Mouse (Mus musculus): Measurements from ENCODE around the gene Duox1.

The Duox1 gene

DNA sequence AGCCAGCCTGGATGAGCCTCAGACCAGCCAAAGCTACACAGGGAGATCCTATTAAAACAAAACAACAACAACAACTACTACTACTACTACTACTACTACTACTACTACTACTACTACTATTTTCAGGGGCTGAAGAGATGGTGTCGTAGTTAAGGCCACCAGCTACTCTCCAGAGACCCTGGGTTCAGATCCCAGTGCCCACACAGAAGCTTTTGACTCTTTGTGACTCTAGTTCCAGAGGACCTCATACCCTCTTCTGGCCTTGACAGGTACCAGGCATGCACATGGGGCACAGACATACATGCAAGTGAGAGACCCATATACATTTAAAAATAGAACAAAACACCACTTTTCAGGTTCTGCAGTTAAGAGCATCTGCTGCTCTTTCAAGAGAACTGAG is 57.1 kb downstream of the Duox1 start:
- in situ Hi-C loops (cut with MboI, MseI) = loop anchor here (5.0 kb wide), 2 partner anchors 295 to 375 kb away; no protein-coding TSS in a partner anchor

DNA sequence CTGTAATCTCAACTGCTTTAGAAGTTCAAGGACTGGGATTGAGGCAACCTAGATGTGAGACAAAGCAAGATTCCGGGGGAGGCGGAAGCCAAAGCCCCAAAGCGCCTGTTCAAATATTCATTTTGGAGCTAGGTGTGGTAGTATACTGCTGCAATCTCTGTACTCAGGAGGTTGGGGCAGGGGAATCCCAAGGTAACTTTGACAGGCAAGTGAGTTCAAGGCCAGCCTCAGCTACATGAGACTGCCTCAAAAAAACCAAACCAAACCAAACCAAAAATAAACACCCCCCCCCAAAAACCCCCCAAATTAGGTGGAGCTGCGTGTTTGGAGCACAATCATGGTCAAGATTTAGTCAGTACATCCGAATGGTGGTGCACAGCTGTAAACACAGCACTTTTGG is 58.5 kb downstream of the Duox1 start:
- in situ Hi-C loops (cut with MboI, MseI) = loop anchor here (5.0 kb wide), 2 partner anchors 293 to 373 kb away; no protein-coding TSS in a partner anchor

DNA sequence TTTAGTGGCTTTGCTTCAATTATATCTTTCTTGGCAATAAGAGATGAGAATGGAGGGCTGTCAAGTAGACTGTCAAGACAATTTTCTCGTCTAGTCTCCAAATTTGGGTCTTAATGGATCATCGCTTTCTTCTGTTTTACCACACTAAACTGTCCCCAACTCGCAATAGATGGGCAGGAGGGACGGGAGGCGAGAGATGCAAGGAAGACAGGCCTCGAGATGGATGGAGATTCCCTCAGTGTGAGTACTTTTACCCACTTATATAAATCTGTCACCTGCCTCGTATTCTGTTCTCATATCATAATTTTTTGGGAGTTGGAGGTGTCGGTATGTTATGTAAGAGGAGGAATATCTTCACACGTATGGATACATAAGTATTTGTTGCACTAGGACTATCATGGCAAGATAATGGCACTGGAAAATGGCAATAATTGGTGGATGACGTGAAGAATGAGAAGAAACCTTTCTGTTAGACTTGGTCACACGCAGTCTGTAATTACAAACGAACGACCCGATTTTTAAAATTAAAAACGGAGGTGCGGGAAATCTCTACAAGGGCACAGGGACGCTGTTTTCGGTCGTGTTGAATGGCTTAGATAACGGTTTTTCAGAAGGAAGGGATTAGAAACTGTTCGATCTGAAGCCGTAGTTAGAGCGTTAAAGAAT is 59.3 kb downstream of the Duox1 start:
- in situ Hi-C loops (cut with MboI, MseI) = loop anchor here (5.0 kb wide), 4 partner anchors 253 to 383 kb away; no protein-coding TSS in a partner anchor

DNA sequence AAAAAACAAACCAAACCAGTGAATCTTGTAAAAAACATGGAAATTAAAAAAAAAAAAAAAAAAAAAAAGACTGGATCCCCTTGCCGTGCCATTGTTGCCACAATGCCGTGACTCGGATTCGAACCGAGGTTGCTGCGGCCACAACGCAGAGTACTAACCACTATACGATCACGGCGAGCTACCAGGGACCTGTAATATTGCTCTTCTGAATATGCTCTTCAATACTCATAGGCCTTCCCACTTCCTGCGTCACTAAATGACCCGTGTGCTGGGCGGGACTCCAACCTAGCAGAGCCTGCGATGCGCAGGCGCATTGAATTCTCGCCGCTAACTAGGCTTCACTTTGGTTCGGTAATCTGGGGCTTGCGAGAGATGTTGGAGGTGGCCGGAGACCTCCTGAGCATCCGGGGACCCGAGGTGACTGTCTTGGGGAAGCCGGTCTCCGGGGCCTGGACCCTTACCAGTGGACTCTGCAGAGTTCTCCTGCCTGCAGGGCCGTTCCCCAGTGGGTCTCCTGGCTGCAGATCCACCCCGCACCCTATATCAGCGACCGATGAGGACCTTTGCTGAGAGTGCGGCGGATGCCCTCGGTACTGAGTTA is 60.0 kb downstream of the Duox1 start:
- in situ Hi-C loops (cut with MboI, MseI) = loop anchor here in 1 of 2 experiments (5.0 kb wide), 2 partner anchors 252 to 382 kb away; no protein-coding TSS in a partner anchor

DNA sequence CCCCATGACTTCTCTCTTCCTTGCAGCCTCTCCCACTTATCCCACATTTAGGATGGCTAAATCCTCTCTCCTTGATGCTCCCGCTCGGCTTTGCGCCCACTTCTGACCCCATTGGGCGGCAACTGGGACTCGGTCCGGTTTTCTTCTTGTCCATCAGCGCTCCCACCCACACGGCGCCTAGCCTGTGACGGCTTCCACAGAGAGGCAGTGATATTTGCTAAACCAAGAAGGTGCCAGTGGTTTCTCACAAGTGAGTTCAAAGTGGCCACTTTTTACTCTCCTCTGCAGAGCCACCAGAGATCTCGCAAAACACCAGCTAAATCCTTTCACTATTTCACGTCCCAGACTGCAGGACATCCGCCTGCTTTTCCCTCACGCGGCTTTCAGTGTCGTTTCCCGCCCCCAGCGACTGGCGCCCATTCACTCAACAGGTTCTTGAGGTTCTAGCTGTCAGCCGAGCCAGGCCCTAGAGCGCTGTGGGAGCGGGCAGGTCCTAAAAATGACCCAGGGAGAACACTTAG is 60.6 kb downstream of the Duox1 start:
- in situ Hi-C loops (cut with MboI, MseI) = loop anchor here in 1 of 2 experiments (5.0 kb wide), 2 partner anchors 251 to 381 kb away; no protein-coding TSS in a partner anchor

DNA sequence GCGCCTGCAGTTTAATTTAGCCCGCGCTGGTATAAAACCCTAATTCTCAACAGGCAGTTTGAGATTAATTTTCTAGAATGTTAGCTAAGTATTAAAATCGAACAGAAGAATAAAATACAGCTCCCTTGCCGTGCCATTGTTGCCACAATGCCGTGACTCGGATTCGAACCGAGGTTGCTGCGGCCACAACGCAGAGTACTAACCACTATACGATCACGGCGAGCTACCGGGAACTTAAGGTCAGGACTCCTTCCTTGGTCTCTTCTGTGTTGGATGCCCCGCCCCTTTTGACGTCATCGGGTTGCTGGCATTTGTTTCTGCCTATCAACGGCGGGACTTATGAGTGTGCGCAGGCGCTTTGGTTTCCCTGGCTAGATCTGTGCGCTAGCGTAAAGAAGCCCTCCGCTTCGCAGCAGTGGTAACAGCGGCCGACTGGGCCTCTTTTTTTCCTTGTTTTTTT is 61.8 kb downstream of the Duox1 start:
- in situ Hi-C loops (cut with MboI, MseI) = loop anchor here in 1 of 2 experiments (5.0 kb wide), 2 partner anchors 250 to 380 kb away; no protein-coding TSS in a partner anchor

DNA sequence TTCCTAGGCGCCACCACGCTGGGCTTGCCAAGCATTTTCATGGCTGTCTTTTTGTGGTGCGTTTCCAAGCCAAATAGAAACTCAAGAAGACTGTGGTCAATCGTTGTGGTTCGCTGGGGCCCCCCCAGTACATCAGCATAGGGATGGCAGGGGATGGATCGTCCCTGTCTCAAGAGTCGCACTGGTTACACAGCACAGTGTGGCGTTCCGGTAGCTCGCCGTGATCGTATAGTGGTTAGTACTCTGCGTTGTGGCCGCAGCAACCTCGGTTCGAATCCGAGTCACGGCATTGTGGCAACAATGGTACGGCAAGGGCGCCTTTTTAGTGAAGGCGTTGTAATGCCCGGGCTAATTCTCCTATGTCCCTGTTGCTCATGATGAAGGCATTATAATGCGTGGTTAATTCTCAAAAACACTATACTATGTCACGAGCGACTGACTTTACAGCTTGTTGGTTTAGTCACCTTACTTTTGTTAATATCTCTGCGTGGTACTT is 62.3 kb downstream of the Duox1 start:
- in situ Hi-C loops (cut with MboI, MseI) = loop anchor here in 1 of 2 experiments (5.0 kb wide), 2 partner anchors 250 to 380 kb away; no protein-coding TSS in a partner anchor

DNA sequence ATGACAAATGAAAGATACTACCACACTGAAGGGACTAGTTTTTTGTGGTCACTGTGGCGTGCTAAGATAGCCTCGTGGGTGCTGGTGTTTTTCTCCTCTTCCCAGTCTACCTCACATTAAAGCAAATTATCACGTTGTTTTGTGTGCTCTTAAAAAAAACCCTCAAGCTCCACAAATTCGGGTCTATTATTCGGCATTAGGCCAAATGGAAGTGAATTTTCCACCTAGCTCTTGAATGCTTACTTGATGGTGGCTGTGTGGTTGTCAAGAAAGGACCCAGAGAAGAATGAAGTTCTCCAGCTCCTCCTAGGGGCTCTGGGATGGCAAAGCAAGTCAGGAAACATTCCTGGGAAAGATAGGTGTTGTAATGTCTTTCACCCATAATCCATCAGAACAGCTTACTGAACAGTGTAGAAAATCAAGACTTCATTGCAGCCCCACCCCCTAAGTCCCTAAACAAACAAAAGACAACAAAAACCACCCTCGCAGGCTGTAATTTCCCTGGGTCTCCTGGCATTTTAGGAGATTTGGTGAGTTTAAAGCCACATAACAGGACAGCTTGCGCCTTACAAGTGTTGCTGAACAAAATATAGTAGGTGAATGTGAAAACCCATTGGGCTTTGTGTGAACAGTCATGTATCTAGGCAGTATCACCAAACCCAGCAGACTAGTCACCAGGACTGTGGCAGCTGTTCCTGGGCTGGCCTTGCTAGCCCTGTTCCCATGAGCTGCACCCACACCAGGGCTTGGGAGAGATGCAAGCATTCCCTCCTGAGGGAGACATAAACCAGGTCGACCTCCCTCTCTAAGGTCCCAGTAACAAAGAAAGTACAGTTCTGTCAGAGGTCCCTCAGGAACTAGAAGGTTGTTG is 63.2 kb downstream of the Duox1 start:
- in situ Hi-C loops (cut with MboI, MseI) = loop anchor here in 1 of 2 experiments (5.0 kb wide), 2 partner anchors 249 to 379 kb away; no protein-coding TSS in a partner anchor

DNA sequence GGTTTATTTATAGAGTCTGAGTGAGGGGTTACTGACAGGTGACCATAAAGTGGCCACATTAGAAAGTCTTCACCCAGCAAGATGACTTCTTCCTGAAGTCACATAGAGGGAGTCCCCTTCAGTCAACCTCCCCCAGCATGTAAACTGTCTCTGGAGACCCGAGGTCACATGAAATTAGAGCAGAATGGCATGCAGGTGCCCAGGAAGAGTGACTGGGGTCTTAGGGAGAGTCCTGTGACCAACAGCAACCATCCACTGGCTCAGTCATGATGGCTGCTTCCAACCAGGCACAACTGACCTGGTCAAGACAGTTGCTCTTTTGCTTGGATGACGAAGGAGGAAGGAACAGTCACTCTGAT is 63.8 kb downstream of the Duox1 start:
- in situ Hi-C loops (cut with MboI, MseI) = loop anchor here in 1 of 2 experiments (5.0 kb wide), 2 partner anchors 248 to 378 kb away; no protein-coding TSS in a partner anchor

DNA sequence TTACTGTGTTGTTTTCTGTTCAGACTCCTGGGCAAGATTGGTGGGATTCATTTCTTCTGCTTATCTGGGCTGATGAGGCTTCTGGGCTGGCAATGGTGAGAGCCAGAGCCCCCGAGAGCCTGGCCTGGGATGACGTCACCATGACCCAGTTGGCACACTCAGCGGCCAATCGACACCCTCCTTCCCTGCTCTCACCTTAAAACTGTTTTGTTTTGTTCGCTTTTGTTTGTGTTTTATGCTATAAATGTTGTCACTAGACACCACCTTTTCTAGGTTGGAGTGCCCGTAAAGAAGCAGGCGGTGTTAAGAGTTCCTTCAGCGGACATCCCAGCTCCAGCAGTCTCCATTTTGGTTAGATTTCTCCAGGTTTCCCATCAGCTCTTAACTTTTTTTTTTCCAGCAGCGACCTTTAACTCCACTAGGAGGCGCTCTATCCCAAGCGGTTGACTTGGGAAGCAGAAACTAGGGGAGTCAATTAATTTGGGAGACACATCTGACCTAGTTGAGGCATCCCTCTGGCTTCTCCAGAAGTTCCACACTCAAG is 65.4 kb downstream of the Duox1 start:
- in situ Hi-C loops (cut with MboI, MseI) = loop anchor here (5.0 to 10.0 kb wide), 3 partner anchors 84 to 246 kb away; no protein-coding TSS in a partner anchor

DNA sequence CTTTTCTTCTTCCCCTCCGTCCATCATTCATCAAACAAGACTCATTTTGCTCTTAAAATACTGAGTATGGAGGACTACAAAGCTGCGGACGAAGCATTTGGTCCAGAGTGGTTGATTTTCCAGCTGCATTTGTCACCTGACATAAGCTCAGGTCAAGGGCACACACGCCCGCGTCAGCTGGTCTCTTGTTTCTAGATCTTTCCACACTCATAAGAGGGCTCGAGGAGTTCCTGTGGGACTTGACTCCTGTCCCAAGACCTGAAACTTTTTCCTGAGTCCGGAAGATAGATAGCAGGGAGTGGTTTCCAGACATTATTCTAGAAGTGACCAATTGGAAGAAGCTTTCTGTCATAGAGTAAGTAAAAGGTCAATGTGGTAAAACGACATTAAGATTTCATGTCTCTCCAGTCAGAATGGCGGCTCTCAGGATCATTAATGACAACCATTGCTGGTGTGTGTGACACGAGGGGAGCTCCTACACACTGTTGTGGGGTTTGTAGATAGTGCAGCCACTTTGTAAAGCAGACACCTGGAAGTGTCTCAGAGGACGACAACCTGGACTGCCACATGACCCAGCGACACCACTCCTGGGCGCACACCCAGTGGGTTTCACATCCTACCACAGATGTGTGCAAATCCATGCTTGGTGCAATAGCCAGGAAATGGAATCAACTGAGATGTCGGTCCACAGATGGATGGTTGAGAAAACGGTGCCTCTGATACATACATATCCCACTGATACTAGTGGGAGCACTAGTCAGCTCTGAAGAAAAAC is 66.0 kb downstream of the Duox1 start:
- in situ Hi-C loops (cut with MboI, MseI) = loop anchor here (5.0 to 10.0 kb wide), 3 partner anchors 83 to 246 kb away; no protein-coding TSS in a partner anchor

DNA sequence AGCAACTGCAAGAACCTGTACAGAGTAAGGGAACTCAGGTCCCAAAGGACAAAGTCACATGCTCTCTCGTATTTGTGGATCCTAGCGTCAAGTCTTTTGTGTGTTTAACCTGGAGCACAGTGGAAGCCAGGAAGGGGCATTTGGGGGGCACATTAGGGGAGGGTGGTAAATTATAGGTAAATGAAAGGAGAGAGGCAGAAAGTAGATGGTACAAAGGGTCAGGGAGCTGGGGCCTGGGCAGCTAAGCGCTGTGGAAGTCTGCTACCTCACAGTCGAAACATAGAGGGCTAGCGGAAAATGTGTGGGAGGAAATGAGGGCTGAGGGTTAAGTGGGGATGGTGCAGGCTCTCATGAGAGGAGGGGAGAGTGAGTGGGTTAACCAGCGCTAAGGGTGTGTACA is 66.6 kb downstream of the Duox1 start:
- in situ Hi-C loops (cut with MboI, MseI) = loop anchor here (5.0 to 10.0 kb wide), 3 partner anchors 83 to 245 kb away; no protein-coding TSS in a partner anchor

DNA sequence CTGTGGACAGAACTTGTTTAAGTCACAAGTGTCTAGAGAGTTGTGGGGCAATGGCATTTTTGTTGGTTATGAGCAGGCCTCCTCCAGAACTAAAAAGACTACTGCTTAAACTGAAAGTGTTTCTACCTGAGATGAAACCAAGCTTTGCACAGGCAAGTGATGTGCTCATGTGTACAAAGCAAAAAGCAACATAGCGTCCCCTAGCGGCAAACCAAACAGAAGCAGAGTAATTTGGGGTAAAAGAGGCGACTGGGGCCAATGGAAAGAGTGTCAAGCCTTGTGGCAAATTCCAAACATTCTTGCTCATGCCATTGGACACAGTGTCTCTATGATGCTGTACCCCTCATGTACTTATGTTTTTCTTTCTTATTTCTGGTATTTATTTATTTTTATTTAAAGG is 69.6 kb downstream of the Duox1 start:
- in situ Hi-C loops (cut with MboI, MseI) = loop anchor here (5.0 to 10.0 kb wide), 2 partner anchors 80 to 177 kb away; no protein-coding TSS in a partner anchor

DNA sequence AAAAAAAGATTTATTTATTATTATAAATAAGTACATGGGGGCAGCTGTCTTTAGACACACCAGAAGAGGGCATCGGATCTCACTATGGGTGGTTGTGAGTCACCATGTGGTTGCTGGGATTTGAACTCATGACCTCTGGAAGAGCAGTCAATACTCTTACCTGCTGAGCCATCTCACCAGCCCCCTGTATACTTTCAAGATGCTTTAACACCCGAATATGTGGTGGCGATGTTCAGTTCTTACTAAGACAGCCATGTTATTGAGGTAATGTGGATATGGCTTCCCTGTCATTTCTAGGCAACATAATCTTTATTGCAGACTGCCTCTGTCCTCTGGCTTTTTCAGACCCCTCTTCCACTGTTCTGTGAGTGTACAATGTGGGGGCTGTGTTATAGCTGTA is 71.7 kb downstream of the Duox1 start:
- in situ Hi-C loops (cut with MboI, MseI) = loop anchor here (5.0 to 10.0 kb wide), 2 partner anchors 78 to 175 kb away; no protein-coding TSS in a partner anchor

DNA sequence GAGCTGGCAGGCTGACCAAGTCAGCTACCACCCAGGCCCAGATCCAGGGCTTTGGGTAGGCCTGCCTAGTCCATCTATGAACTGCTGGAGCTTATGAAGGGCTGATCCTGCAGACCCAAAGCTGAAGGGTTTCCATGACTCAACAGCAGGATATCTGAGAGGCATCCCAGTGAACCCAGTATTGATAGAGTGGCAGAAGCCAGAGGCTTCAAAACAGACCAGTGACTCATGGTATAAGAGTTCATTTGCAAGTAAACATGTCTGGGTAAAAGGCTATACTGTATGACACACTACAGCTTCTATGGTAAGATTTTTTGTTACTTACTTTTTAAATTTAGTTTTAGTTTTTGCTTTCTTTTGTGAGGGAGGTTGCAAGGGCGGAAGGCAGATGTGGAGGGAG is 80.7 kb downstream of the Duox1 start:
- in situ Hi-C loops (cut with MboI, MseI) = no loop called here

Data from T-helper 17 cell (primary cell).